Mouse (Mus musculus): ENCODE measurements at regions not wholly inside any gene's neighbourhood (a gene's known extent, or its start where the extent isn't known, plus 50 kb on each side); places are given as distances from the start of the nearest gene placed in this dataset.
A peak's percentile ranks its signal among the peaks of the same experiment; 100 is the strongest.

GRCm38 (mm10) chr14:24803001-24803655 is 316.2 kb downstream of the Rps24 start:
- Histone ChIP-seq H3K9me3 (ENCODE audit: low read length) (no peaks in the 10 kb centered on the region), H3K4me3 (ENCODE audit: low read depth, low read length) (no peak overlapping the region), H3K4me2 (ENCODE audit: low read depth) (no peak overlapping the region), H3K9ac (no peak overlapping the region), H3K4me1 (ENCODE audit: insufficient read depth) (no peaks in the 10 kb centered on the region), H3K27ac (ENCODE audit: low read depth, low read length) (no peak overlapping the region), H3K36me3 (ENCODE audit: insufficient read depth) (no peaks in the 10 kb centered on the region), H3K27me3 (ENCODE audit: insufficient read depth, low read length) (no peaks in the 10 kb centered on the region)
- no peak for TF ChIP-seq CTCF (IDR thresholded peaks at IDR 0.05; ENCODE audit: low read depth)
- DNase-seq (no peak), ATAC-seq (no peak)
- 83% methylated on average over 5 of the region's 5 CpGs for WGBS

- H3K36me3 ChIP-seq (ENCODE audit: insufficient read depth): no peaks in the 10 kb centered on the region
- no peak overlapping the region for H3K9ac ChIP-seq
- ATAC-seq: no peak
- 44% methylated on average over 7 of the region's 7 CpGs for WGBS
- no peak overlapping the region for H3K4me3 ChIP-seq (ENCODE audit: low read depth, low read length)
- DNase-seq: no peak
- TF ChIP-seq CTCF (IDR thresholded peaks at IDR 0.05; ENCODE audit: low read depth): no peak
- no peak overlapping the region for H3K4me2 ChIP-seq (ENCODE audit: low read depth)
- H3K27ac ChIP-seq (ENCODE audit: low read depth, low read length): no peak overlapping the region
- no peaks in the 10 kb centered on the region for H3K4me1 ChIP-seq (ENCODE audit: insufficient read depth)
- no peaks in the 10 kb centered on the region for H3K9me3 ChIP-seq (ENCODE audit: low read length)
- H3K27me3 ChIP-seq (ENCODE audit: insufficient read depth, low read length): no peaks in the 10 kb centered on the region
Measured at GRCm38 (mm10) chr14:24807061-24807460, 320.1 kb downstream of the Rps24 start.

- WGBS: 83% methylated on average over 13 of the region's 13 CpGs
- no peaks in the 10 kb centered on the region for H3K9me3 ChIP-seq (ENCODE audit: low read length)
- H3K4me3 ChIP-seq (ENCODE audit: low read depth, low read length): no peak overlapping the region
- no peak overlapping the region for H3K27ac ChIP-seq (ENCODE audit: low read depth, low read length)
- no peak for TF ChIP-seq CTCF (IDR thresholded peaks at IDR 0.05; ENCODE audit: low read depth)
- no peak overlapping the region for H3K4me2 ChIP-seq (ENCODE audit: low read depth)
- H3K4me1 ChIP-seq (ENCODE audit: insufficient read depth): peaks cover 24% of the 10 kb centered on the region
- H3K27me3 ChIP-seq (ENCODE audit: insufficient read depth, low read length): no peaks in the 10 kb centered on the region
- DNase-seq (no peak), ATAC-seq (no peak)
- no peak overlapping the region for H3K9ac ChIP-seq
- H3K36me3 ChIP-seq (ENCODE audit: insufficient read depth): no peaks in the 10 kb centered on the region
Measured at GRCm38 (mm10) chr14:24822876-24823567, 336.1 kb downstream of the Rps24 start.

DNA sequence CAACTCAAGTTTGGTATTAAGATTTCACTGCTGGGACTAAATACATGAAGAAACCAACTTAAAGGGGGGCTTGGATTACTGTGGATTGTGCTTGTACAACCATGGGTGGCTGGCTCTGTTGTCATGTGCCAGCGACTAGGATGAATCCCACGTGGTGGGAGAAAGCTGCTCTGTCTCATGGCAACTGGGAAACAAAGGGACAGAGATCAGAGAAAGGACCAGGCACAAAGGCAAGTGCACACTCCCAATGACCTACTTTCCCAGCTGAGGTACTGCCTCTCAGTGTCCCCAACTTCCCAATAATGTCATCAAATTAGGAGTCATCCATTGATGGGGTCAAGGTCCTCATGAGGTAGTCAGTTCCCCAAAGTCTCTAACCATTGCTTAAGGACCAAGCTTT is 337.4 kb downstream of the Rps24 start:
- Histone ChIP-seq H3K9ac (no peak overlapping the region), H3K4me3 (ENCODE audit: low read depth, low read length) (no peak overlapping the region), H3K4me2 (ENCODE audit: low read depth) (no peak overlapping the region), H3K27ac (ENCODE audit: low read depth, low read length) (no peak overlapping the region), H3K36me3 (ENCODE audit: insufficient read depth) (no peaks in the 10 kb centered on the region), H3K9me3 (ENCODE audit: low read length) (no peaks in the 10 kb centered on the region), H3K4me1 (ENCODE audit: insufficient read depth) (peaks cover 25% of the 10 kb centered on the region), H3K27me3 (ENCODE audit: insufficient read depth, low read length) (no peaks in the 10 kb centered on the region)
- TF ChIP-seq CTCF (IDR thresholded peaks at IDR 0.05; ENCODE audit: low read depth): no peak
- ATAC-seq (no peak), DNase-seq (no peak)
- 49% methylated on average over 2 of the region's 2 CpGs for WGBS

DNA sequence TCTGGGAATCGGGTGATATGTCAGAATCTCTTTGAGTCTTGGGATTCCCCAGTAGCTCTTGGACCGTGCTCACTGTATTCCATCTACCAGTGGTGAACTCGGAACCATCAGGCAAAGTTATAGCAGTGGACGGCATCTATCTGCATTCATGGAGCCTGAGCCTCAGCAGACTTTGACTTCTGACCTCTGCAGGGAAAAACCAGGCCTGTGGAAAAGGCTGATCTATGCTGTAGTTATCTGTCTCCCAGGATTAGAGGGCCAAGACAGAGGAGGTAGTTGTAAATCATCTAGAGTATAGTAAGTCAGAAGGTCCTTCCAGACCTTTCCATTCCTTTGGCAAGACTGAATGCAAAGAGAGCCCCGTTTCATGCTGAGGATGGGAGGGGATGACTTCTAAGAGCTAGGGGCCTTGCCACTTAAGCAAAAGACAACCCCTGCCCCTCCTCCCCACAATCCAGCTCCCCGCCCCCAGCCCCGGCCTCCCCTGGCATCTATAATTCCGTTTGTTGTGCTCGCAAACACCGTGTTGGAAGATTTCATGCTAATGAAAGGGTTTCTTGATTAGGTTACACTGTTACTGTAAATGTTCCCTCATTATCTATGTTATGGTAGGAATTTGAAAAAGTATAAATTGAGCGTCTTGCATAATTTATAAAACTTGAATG is 338.9 kb downstream of the Rps24 start:
- Histone ChIP-seq H3K4me2 (ENCODE audit: low read depth) (no peak overlapping the region), H3K27me3 (ENCODE audit: insufficient read depth, low read length) (no peaks in the 10 kb centered on the region), H3K36me3 (ENCODE audit: insufficient read depth) (no peaks in the 10 kb centered on the region), H3K9me3 (ENCODE audit: low read length) (no peaks in the 10 kb centered on the region), H3K4me3 (ENCODE audit: low read depth, low read length) (no peak overlapping the region), H3K27ac (ENCODE audit: low read depth, low read length) (peak overlapping the region; percentile 40), H3K4me1 (ENCODE audit: insufficient read depth) (peaks cover 25% of the 10 kb centered on the region), H3K9ac (no peak overlapping the region)
- 43% methylated on average over 11 of the region's 11 CpGs for WGBS
- ATAC-seq (no peak), DNase-seq (no peak)
- no peak for TF ChIP-seq CTCF (IDR thresholded peaks at IDR 0.05; ENCODE audit: low read depth)

DNA sequence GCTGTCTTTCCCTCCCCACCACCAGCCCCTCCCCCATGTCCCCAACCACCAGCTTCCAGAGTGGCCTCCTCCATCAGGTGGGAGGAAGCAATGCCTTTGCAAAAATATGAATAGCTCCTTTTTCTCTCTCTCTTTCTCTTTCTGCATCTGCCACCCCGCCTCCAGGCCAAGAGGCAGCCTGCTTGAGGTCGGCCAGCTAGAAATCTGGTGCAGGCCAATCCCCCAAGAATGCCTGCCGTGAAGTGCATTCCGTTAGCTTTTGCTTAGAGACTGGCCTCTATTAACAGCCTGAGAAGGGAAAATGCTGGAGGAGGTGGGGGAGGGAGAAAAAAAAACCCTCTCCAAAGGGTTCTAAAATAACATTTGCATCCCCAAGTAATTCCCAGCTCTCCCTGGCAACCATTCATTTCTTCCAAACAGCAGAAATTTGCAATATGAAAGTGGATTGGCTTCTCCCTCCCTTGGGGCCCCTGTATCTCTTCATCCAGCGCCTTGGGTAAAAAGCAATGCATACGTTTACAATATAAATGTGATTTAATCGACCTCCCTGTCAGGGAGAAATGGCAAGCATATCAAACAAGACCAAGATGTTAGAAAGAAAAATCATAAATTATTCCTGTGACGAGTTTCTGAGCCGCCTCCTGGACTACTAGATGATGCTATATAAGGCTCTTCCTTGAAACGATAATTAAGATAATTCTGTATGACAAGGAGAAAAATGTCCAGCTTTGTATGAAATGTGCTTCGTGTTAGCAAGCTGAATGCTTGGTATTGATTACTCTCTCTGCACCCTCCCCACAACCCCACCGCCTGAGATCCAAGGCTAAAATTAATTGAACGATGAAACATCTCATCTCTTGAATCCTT is 339.8 kb downstream of the Rps24 start:
- Histone ChIP-seq H3K4me3 (ENCODE audit: low read depth, low read length) (no peak overlapping the region), H3K9me3 (ENCODE audit: low read length) (no peaks in the 10 kb centered on the region), H3K27ac (ENCODE audit: low read depth, low read length) (peak overlapping the region; percentile 79), H3K9ac (0 out of 2 replicates have a peak overlapping the region, but pooled peaks have one; percentile 15), H3K4me1 (ENCODE audit: insufficient read depth) (peaks cover 25% of the 10 kb centered on the region), H3K4me2 (ENCODE audit: low read depth) (no peak overlapping the region), H3K36me3 (ENCODE audit: insufficient read depth) (no peaks in the 10 kb centered on the region), H3K27me3 (ENCODE audit: insufficient read depth, low read length) (no peaks in the 10 kb centered on the region)
- ATAC-seq (peak; percentile 27), DNase-seq (peak; percentile 65)
- WGBS: 11% methylated on average over 13 of the region's 13 CpGs
- no peak for TF ChIP-seq CTCF (IDR thresholded peaks at IDR 0.05; ENCODE audit: low read depth)

Data from forebrain, postnatal 0 days (tissue).